Mouse (Mus musculus): ENCODE measurements around the gene Tmcc2. TPM values are rescaled to one million over a fixed set of nuclear protein-coding genes. Genes with fewer than 3 reads are reported as not detected.
A peak's percentile ranks its signal among the peaks of the same experiment; 100 is the strongest.

The Tmcc2 gene
- polyA plus RNA-seq (2015; fragmentation: Nextera tagmentation; extraction: Ambion mirVana) = 28.8 and 37.2 TPM in 2 replicates

DNA sequence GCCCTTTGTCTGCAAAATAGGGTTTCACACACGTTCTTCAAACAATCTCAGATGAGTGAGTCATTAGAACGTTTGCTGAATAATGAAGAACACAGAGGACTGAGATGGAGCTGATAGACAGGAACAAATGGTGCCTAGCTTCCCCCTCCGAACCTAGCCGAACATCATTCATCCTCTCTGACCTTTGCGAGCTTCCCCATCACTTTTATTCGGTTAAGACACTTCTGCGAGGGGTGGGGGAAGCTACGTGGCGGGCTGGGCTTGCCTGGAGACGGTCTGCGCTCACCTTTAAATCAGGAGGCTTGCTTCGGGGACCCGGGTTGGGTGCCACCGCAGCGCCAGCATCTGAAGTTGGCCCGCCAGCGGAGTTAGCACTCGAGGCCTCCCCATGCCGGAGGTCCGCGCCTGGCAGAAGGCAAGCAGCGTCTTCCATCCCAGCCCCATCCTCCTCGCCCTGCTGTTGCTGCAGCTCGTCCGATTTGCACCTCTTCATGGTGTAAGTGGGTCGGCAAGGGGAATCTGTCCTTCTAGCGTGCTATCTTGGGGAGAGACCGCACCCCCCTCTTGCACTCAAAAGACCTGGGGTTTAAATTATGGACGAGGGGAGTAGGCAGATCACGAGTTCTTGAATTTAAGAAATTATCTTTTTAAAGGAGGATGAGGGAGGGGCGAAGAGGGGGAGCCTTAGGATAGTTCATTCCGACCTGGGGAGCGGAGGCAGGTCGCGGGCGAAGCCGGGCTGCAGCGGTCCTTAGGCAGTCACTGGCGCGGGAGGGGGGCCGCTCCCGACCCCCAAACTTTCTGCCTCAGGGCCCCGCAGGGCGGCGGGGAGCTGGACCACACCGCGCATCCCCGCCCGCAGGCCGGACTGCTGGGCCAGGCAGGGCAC, at the start of gene Tmcc2:
Tmcc2 (minus strand) TSS at position 591 of the 889 bp plus-strand sequence.
- Histone ChIP-seq H3K4me1 (ENCODE audit: insufficient read depth, low read depth, low read length) (peaks cover under 1% of the 10 kb centered on the region; the same call in 1 of the 2 replicates), H3K27me3 (replicated peaks; ENCODE audit: insufficient read depth, low read length) (no peaks in the 10 kb centered on the region), H3K36me3 (ENCODE audit: insufficient read depth, low read length) (no peaks in the 10 kb centered on the region), H3K4me2 (replicated peaks; ENCODE audit: low read depth, low read length) (peak within 1 kb of the TSS; percentile 94), H3K27ac (ENCODE audit: low read length) (peak within 1 kb of the TSS; percentile 78), H3K4me3 (ENCODE audit: low read depth, low read length) (peak within 1 kb of the TSS; percentile 62), H3K9me3 (ENCODE audit: low read length) (no peaks in the 10 kb centered on the region), H3K9ac (replicated peaks; ENCODE audit: low read depth) (peak within 1 kb of the TSS; percentile 58)
- peak; percentile 6 for ATAC-seq
- no peak for DNase-seq (ENCODE audit: low spot score)
- no peak for TF ChIP-seq EP300 (IDR thresholded peaks at IDR 0.05)
- TF ChIP-seq CTCF (IDR thresholded peaks at IDR 0.05) = no peak
- under 1% methylated on average over 45 of the region's 50 CpGs for WGBS

- TF ChIP-seq CTCF (IDR thresholded peaks at IDR 0.05) (no peak), EP300 (IDR thresholded peaks at IDR 0.05) (no peak)
- H3K4me3 ChIP-seq (ENCODE audit: low read depth, low read length) = no peak overlapping the region
- peaks cover 9% of the 10 kb centered on the region for H3K4me1 ChIP-seq (ENCODE audit: insufficient read depth, low read depth, low read length)
- no peak for ATAC-seq
- peaks cover 8% of the 10 kb centered on the region for H3K36me3 ChIP-seq (ENCODE audit: insufficient read depth, low read length)
- no peak for DNase-seq (ENCODE audit: low spot score)
- no peak overlapping the region for H3K9ac ChIP-seq (replicated peaks; ENCODE audit: low read depth)
- 77% methylated on average over 5 of the region's 5 CpGs for WGBS
- H3K9me3 ChIP-seq (ENCODE audit: low read length) = no peaks in the 10 kb centered on the region
- H3K27me3 ChIP-seq (replicated peaks; ENCODE audit: insufficient read depth, low read length) = no peaks in the 10 kb centered on the region
- no peak overlapping the region for H3K4me2 ChIP-seq (replicated peaks; ENCODE audit: low read depth, low read length)
- no peak overlapping the region for H3K27ac ChIP-seq (ENCODE audit: low read length)
Observed at GRCm38 (mm10) chr1:132437389-132437788, 46.3 kb upstream of the Tmcc2 start.

DNA sequence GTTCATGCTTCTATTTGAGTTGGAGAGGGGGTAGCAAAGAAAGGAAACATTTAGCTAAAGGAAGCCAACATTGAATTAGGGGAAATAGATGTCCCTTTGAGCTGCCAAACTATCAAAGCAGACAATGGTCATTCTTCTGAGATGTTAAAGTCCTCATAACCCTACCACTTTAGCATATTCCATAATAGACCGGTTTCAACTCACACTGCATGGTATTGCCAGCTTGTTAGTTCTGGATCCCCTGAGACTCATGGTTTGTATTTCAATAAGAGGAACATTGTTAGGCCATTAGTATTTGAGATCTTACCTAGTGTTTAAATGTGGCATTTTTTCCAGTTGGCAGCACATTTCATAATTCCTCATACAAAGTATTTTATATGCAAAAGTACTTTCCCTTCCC, 45.9 kb upstream of the Tmcc2 start:
- H3K9me3 ChIP-seq (ENCODE audit: low read length) = no peaks in the 10 kb centered on the region
- DNase-seq (ENCODE audit: low spot score) (no peak), ATAC-seq (0 out of 2 replicates have a peak, but pooled peaks have one; percentile 11)
- no peak overlapping the region for H3K4me3 ChIP-seq (ENCODE audit: low read depth, low read length)
- no peak overlapping the region for H3K9ac ChIP-seq (replicated peaks; ENCODE audit: low read depth)
- H3K4me2 ChIP-seq (replicated peaks; ENCODE audit: low read depth, low read length) = no peak overlapping the region
- H3K27me3 ChIP-seq (replicated peaks; ENCODE audit: insufficient read depth, low read length) = no peaks in the 10 kb centered on the region
- H3K36me3 ChIP-seq (ENCODE audit: insufficient read depth, low read length) = peaks cover 8% of the 10 kb centered on the region
- H3K4me1 ChIP-seq (ENCODE audit: insufficient read depth, low read depth, low read length) = peaks cover 9% of the 10 kb centered on the region
- no peak for TF ChIP-seq EP300 (IDR thresholded peaks at IDR 0.05)
- no peak for TF ChIP-seq CTCF (IDR thresholded peaks at IDR 0.05)
- no peak overlapping the region; the same call in 1 of the 2 replicates for H3K27ac ChIP-seq (ENCODE audit: low read length)
- WGBS = 77% methylated on average over 1 of the region's 1 CpGs

DNA sequence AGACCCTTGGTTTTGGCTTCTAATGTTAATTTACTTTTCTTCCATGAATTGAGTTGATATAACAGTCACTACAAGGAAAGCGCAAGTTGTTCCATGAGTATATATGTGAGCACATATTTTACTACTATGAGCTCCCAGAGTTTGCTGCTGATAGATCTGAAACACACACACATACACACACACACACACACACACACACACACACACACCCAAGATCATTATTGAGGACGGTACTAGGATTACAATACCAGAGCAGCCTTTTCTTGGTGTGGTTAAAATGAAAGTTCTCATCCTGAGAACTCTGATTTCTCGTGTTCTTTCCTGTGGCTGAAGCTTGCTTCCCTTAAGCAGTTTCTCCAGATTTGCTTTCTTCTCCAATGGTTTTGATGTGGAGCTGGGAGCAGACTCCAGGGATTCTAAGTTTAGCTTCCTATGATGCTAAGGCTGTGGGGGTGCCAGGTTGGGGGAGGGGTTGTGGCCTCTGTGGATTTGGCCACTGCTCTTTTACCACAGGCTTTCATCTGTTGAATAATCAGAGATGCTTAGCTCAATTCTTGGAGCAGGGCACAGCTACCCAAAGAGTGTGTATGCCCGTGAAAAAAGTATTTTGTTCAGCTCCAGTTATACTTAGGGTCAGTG, 45.4 kb upstream of the Tmcc2 start:
- Histone ChIP-seq H3K9ac (replicated peaks; ENCODE audit: low read depth) (no peak overlapping the region), H3K36me3 (ENCODE audit: insufficient read depth, low read length) (peaks cover 8% of the 10 kb centered on the region), H3K4me1 (ENCODE audit: insufficient read depth, low read depth, low read length) (peaks cover 9% of the 10 kb centered on the region), H3K4me3 (ENCODE audit: low read depth, low read length) (no peak overlapping the region), H3K27me3 (replicated peaks; ENCODE audit: insufficient read depth, low read length) (no peaks in the 10 kb centered on the region), H3K4me2 (replicated peaks; ENCODE audit: low read depth, low read length) (no peak overlapping the region), H3K27ac (ENCODE audit: low read length) (no peak overlapping the region; the same call in 1 of the 2 replicates), H3K9me3 (ENCODE audit: low read length) (no peaks in the 10 kb centered on the region)
- WGBS = 67% methylated on average over 4 of the region's 4 CpGs
- TF ChIP-seq EP300 (IDR thresholded peaks at IDR 0.05) (no peak), CTCF (IDR thresholded peaks at IDR 0.05) (no peak)
- DNase-seq (ENCODE audit: low spot score) (no peak), ATAC-seq (no peak)

DNA sequence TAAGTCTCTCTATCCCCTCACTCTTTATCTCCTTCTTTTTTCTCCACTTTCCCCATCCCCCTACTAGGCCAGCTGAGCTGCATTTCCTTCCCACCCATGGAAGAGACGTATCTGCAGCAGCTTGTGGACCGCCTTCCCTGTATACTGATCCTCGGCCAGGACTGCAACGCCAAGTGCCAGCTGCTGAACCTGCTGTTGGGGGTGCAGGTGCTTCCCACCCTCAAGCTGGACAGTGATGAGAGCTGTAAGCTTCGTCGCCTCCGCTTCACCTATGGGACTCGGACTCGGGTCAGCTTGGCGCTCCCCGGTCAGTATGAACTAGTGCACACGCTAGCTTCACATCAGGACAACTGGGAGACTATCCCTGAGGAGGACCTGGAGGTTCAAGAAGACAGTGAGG, 43.0 kb upstream of the Tmcc2 start:
- Histone ChIP-seq H3K4me3 (ENCODE audit: low read depth, low read length) (no peak overlapping the region), H3K4me2 (replicated peaks; ENCODE audit: low read depth, low read length) (no peak overlapping the region), H3K27ac (ENCODE audit: low read length) (no peak overlapping the region), H3K36me3 (ENCODE audit: insufficient read depth, low read length) (no peaks in the 10 kb centered on the region; the same call in 1 of the 2 replicates), H3K9me3 (ENCODE audit: low read length) (no peaks in the 10 kb centered on the region), H3K9ac (replicated peaks; ENCODE audit: low read depth) (no peak overlapping the region), H3K4me1 (ENCODE audit: insufficient read depth, low read depth, low read length) (peaks cover 9% of the 10 kb centered on the region), H3K27me3 (replicated peaks; ENCODE audit: insufficient read depth, low read length) (no peaks in the 10 kb centered on the region)
- 87% methylated on average over 12 of the region's 12 CpGs for WGBS
- no peak for TF ChIP-seq CTCF (IDR thresholded peaks at IDR 0.05)
- no peak for TF ChIP-seq EP300 (IDR thresholded peaks at IDR 0.05)
- DNase-seq (ENCODE audit: low spot score) (no peak), ATAC-seq (no peak)

GRCm38 (mm10) chr1:132433349-132433748, 42.3 kb upstream of the Tmcc2 start:
- no peak for TF ChIP-seq EP300 (IDR thresholded peaks at IDR 0.05)
- no peak for TF ChIP-seq CTCF (IDR thresholded peaks at IDR 0.05)
- Histone ChIP-seq H3K9me3 (ENCODE audit: low read length) (no peaks in the 10 kb centered on the region), H3K9ac (replicated peaks; ENCODE audit: low read depth) (no peak overlapping the region), H3K4me2 (replicated peaks; ENCODE audit: low read depth, low read length) (no peak overlapping the region), H3K4me1 (ENCODE audit: insufficient read depth, low read depth, low read length) (peaks cover 9% of the 10 kb centered on the region), H3K4me3 (ENCODE audit: low read depth, low read length) (no peak overlapping the region), H3K27me3 (replicated peaks; ENCODE audit: insufficient read depth, low read length) (no peaks in the 10 kb centered on the region), H3K27ac (ENCODE audit: low read length) (no peak overlapping the region), H3K36me3 (ENCODE audit: insufficient read depth, low read length) (no peaks in the 10 kb centered on the region; the same call in 1 of the 2 replicates)
- 31% methylated on average over 5 of the region's 5 CpGs for WGBS
- DNase-seq (ENCODE audit: low spot score) = no peak
- no peak for ATAC-seq

Measured in lung, postnatal 0 days (tissue).